Mouse (Mus musculus): ENCODE data around the gene Rps6ka5. TPM values are rescaled to one million over a fixed set of nuclear protein-coding genes. Genes with fewer than 3 reads are reported as not detected.

The Rps6ka5 gene
- polyA plus RNA-seq, 1 experiment, result 4.7 TPM

- TF ChIP-seq POLR2A (IDR thresholded peaks at IDR 0.05; ENCODE audit: control insufficient read depth, extremely low read depth, insufficient read depth, low read length, poor library complexity), result no peak
- TF ChIP-seq CTCF (IDR thresholded peaks at IDR 0.05; ENCODE audit: borderline replicate concordance, control insufficient read depth, extremely low read depth, insufficient read depth, low read length, poor library complexity), result no peak
- no peak for DNase-seq
- Histone ChIP-seq H3K27me3 (ENCODE audit: control insufficient read depth, insufficient read depth, low read length) (no peaks in the 10 kb centered on the region), H3K4me1 (replicated peaks; ENCODE audit: control insufficient read depth, insufficient read depth, low read length) (peaks cover 24% of the 10 kb centered on the region), H3K4me3 (ENCODE audit: control insufficient read depth, insufficient read depth, low read length) (no peak overlapping the region), H3K36me3 (ENCODE audit: control insufficient read depth, insufficient read depth, low read length) (no peaks in the 10 kb centered on the region), H3K27ac (ENCODE audit: control insufficient read depth, insufficient read depth, low read length) (no peak overlapping the region)
- 89% methylated on average over 1 of the region's 1 CpGs for WGBS
Observed at GRCm38 (mm10) chr12:100516161-100516838, 210.5 kb downstream of the Rps6ka5 start.

- no peak for TF ChIP-seq POLR2A (IDR thresholded peaks at IDR 0.05; ENCODE audit: control insufficient read depth, extremely low read depth, insufficient read depth, low read length, poor library complexity)
- no peak for TF ChIP-seq CTCF (IDR thresholded peaks at IDR 0.05; ENCODE audit: borderline replicate concordance, control insufficient read depth, extremely low read depth, insufficient read depth, low read length, poor library complexity)
- no peak overlapping the region for H3K4me3 ChIP-seq (ENCODE audit: control insufficient read depth, insufficient read depth, low read length)
- peaks cover 20% of the 10 kb centered on the region for H3K4me1 ChIP-seq (replicated peaks; ENCODE audit: control insufficient read depth, insufficient read depth, low read length)
- H3K27me3 ChIP-seq (ENCODE audit: control insufficient read depth, insufficient read depth, low read length), result no peaks in the 10 kb centered on the region
- H3K27ac ChIP-seq (ENCODE audit: control insufficient read depth, insufficient read depth, low read length), result no peak overlapping the region
- no peak for DNase-seq
- H3K36me3 ChIP-seq (ENCODE audit: control insufficient read depth, insufficient read depth, low read length), result no peaks in the 10 kb centered on the region
- 97% methylated on average over 4 of the region's 4 CpGs for WGBS
Observed at GRCm38 (mm10) chr12:100515493-100515892, 211.3 kb downstream of the Rps6ka5 start.

GRCm38 (mm10) chr12:100514611-100515010 lies 212.2 kb downstream of the Rps6ka5 start:
- Histone ChIP-seq H3K4me1 (replicated peaks; ENCODE audit: control insufficient read depth, insufficient read depth, low read length) (peaks cover 14% of the 10 kb centered on the region), H3K36me3 (ENCODE audit: control insufficient read depth, insufficient read depth, low read length) (no peaks in the 10 kb centered on the region), H3K4me3 (ENCODE audit: control insufficient read depth, insufficient read depth, low read length) (no peak overlapping the region), H3K27me3 (ENCODE audit: control insufficient read depth, insufficient read depth, low read length) (no peaks in the 10 kb centered on the region), H3K27ac (ENCODE audit: control insufficient read depth, insufficient read depth, low read length) (no peak overlapping the region)
- no peak for DNase-seq
- WGBS, result 97% methylated on average over 1 of the region's 1 CpGs
- TF ChIP-seq POLR2A (IDR thresholded peaks at IDR 0.05; ENCODE audit: control insufficient read depth, extremely low read depth, insufficient read depth, low read length, poor library complexity), result no peak
- no peak for TF ChIP-seq CTCF (IDR thresholded peaks at IDR 0.05; ENCODE audit: borderline replicate concordance, control insufficient read depth, extremely low read depth, insufficient read depth, low read length, poor library complexity)

GRCm38 (mm10) chr12:100513131-100513530 lies 213.7 kb downstream of the Rps6ka5 start:
- WGBS, result 96% methylated on average over 5 of the region's 5 CpGs
- TF ChIP-seq POLR2A (IDR thresholded peaks at IDR 0.05; ENCODE audit: control insufficient read depth, extremely low read depth, insufficient read depth, low read length, poor library complexity), result no peak
- TF ChIP-seq CTCF (IDR thresholded peaks at IDR 0.05; ENCODE audit: borderline replicate concordance, control insufficient read depth, extremely low read depth, insufficient read depth, low read length, poor library complexity), result no peak
- H3K27me3 ChIP-seq (ENCODE audit: control insufficient read depth, insufficient read depth, low read length), result no peaks in the 10 kb centered on the region
- no peak overlapping the region for H3K4me3 ChIP-seq (ENCODE audit: control insufficient read depth, insufficient read depth, low read length)
- DNase-seq, result no peak
- H3K36me3 ChIP-seq (ENCODE audit: control insufficient read depth, insufficient read depth, low read length), result no peaks in the 10 kb centered on the region
- peaks cover 12% of the 10 kb centered on the region for H3K4me1 ChIP-seq (replicated peaks; ENCODE audit: control insufficient read depth, insufficient read depth, low read length)
- no peak overlapping the region for H3K27ac ChIP-seq (ENCODE audit: control insufficient read depth, insufficient read depth, low read length)

GRCm38 (mm10) chr12:100512641-100513040 lies 214.1 kb downstream of the Rps6ka5 start:
- Histone ChIP-seq H3K27ac (ENCODE audit: control insufficient read depth, insufficient read depth, low read length) (no peak overlapping the region), H3K36me3 (ENCODE audit: control insufficient read depth, insufficient read depth, low read length) (no peaks in the 10 kb centered on the region)
- no peak for DNase-seq

GRCm38 (mm10) chr12:100509615-100510282 lies 217.0 kb downstream of the Rps6ka5 start:
- H3K36me3 ChIP-seq (ENCODE audit: control insufficient read depth, insufficient read depth, low read length), result no peaks in the 10 kb centered on the region
- no peak for DNase-seq
- H3K4me1 ChIP-seq (replicated peaks; ENCODE audit: control insufficient read depth, insufficient read depth, low read length), result peaks cover 10% of the 10 kb centered on the region
- TF ChIP-seq CTCF (IDR thresholded peaks at IDR 0.05; ENCODE audit: borderline replicate concordance, control insufficient read depth, extremely low read depth, insufficient read depth, low read length, poor library complexity) (no peak), POLR2A (IDR thresholded peaks at IDR 0.05; ENCODE audit: control insufficient read depth, extremely low read depth, insufficient read depth, low read length, poor library complexity) (no peak)
- no peak overlapping the region for H3K27ac ChIP-seq (ENCODE audit: control insufficient read depth, insufficient read depth, low read length)
- 95% methylated on average over 9 of the region's 9 CpGs for WGBS
- no peak overlapping the region for H3K4me3 ChIP-seq (ENCODE audit: control insufficient read depth, insufficient read depth, low read length)
- no peaks in the 10 kb centered on the region for H3K27me3 ChIP-seq (ENCODE audit: control insufficient read depth, insufficient read depth, low read length)

More at GRCm38 (mm10) chr12:100512641-100513040, 214.1 kb downstream of the Rps6ka5 start:
- Histone ChIP-seq H3K27me3 (ENCODE audit: control insufficient read depth, insufficient read depth, low read length) (no peaks in the 10 kb centered on the region), H3K4me3 (ENCODE audit: control insufficient read depth, insufficient read depth, low read length) (no peak overlapping the region), H3K4me1 (replicated peaks; ENCODE audit: control insufficient read depth, insufficient read depth, low read length) (peaks cover 10% of the 10 kb centered on the region)
- no peak for TF ChIP-seq CTCF (IDR thresholded peaks at IDR 0.05; ENCODE audit: borderline replicate concordance, control insufficient read depth, extremely low read depth, insufficient read depth, low read length, poor library complexity)
- TF ChIP-seq POLR2A (IDR thresholded peaks at IDR 0.05; ENCODE audit: control insufficient read depth, extremely low read depth, insufficient read depth, low read length, poor library complexity), result no peak
- 97% methylated on average over 9 of the region's 9 CpGs for WGBS
